Mouse (Mus musculus): ENCODE results near the gene Gm20390. TPM values are rescaled to one million over a fixed set of nuclear protein-coding genes. Genes with fewer than 3 reads are reported as not detected.

The Gm20390 gene
- total RNA-seq, 2 experiments from 2014 or later = 131 to 161 TPM

GRCm38 (mm10) chr11:93908829-93909228, 59.3 kb downstream of the Gm20390 start:
- intact Hi-C loops (cut with DNase I) = no loop called here
- no peak for DNase-seq (ENCODE audit: low spot score in 2 of 2)

- DNase-seq (ENCODE audit: low spot score in 2 of 2) = no peak
- intact Hi-C loops (cut with DNase I) = no loop called here
Measured at GRCm38 (mm10) chr11:93907839-93908238, 60.3 kb downstream of the Gm20390 start.

- intact Hi-C loops (cut with DNase I) = no loop called here
- no peak for DNase-seq (ENCODE audit: low spot score in 2 of 2)
Measured at GRCm38 (mm10) chr11:93906834-93907233, 61.3 kb downstream of the Gm20390 start.

Other genes with a start within 250 kb of the Gm20390 start
- 10 to 100 TPM; 24.5 to 26.7 TPM for gene Utp18, start 82.5 kb downstream of the Gm20390 start, total RNA-seq (2021)
- 10 to 100 TPM; 30.1 to 31.1 TPM for gene Mbtd1, start 82.4 kb downstream of the Gm20390 start, total RNA-seq (2021)
- 100 to 1,000 TPM in 1 of 2 experiments, 10 to 100 TPM in 1; 93.0 to 113 TPM for gene Nme2, start 12.0 kb downstream of the Gm20390 start, total RNA-seq (2021)
- 100 to 1,000 TPM; 104 to 109 TPM for gene Nme1, start 228 bp upstream of the Gm20390 start, total RNA-seq (2021)
- gene Spag9, start 27.8 kb upstream of the Gm20390 start, total RNA-seq (2021) = 100 to 1,000 TPM; 257 to 273 TPM
- 10 to 100 TPM; 33.7 to 37.3 TPM for gene Tob1, start 243.2 kb upstream of the Gm20390 start, total RNA-seq (2021)

Data from left cerebral cortex, postnatal 14 days (tissue).